Mouse (Mus musculus) layer of hippocampus, adult 8-10 months (tissue): ENCODE results near the gene Prdm16. TPM values are rescaled to one million over a fixed set of nuclear protein-coding genes. Genes with fewer than 3 reads are reported as not detected.
A peak's percentile ranks its signal among the peaks of the same experiment; 100 is the strongest.

Experiments used
- DNase-seq, 2 experiments: peaks; one replicate each; pipeline ENCODE4 v3.0.0; 2022; ENCODE audit warnings: low spot score in 2 of 2
- total RNA-seq, 4 experiments: library from RNA; stranded (reverse); gene quantifications; 2 replicates each; pipeline ENCODE4 v1.2.4; 2022

Prdm16 gene
- total RNA-seq, 4 experiments from 2014 or later: 9.3 to 15.5 (median 13.9) TPM

DNA sequence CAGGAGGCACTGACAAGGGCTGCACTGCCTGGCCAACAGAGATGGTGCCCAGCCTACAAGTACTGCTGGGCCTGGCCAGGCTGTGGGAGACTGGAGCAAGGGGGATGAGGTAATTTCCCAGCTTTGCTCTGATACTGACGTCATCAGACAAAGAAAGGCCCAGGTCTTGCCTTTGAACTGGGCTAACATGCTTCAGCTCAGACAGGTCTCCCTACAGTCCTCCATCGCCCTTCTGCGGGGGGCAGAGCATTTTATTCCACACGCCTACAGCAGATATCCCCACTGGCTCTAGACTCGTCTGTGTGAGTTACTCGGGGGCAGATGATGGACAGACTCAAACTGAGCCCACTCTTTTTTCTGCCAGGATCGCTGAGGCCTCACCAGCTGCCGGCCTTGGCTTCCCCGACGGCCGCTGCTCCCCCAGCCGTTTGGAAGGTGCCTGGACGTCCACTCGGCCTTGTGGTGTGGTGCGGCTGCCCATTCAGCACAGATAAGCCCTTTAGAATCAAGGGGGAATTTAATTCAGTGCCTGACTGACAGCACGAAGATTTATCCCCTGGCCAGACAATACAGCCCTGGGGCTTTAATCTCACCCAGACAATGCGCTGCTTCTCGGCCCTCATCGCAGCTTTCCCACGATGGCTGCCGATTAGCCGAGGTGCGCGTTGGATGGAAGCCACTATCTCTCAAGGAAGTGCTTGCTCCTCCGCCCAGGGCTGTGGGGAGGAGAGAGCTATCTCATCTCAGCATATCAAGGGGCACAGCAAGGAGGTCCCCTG is 32.8 kb downstream of the Prdm16 start:
- no peak for DNase-seq

DNA sequence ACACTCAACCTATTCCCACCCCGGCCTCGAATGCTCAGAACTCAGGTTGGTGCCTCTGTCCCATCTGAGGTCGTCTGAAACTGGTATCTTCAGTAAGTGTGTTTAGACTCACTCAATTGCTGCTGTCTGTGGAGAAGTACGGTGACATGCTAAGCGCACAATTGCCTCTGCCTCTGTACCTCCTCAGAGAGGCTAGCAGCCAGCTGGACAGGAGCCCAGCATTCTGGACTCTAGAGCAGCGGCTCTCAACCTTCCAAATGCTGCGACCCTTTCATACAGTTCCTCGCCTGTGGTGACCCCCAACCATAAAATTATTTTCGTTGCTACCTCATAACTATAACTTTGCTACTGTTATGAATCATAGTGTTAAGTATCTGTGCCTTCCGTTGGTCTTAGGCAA is 34.3 kb downstream of the Prdm16 start:
- no peak for DNase-seq

DNA sequence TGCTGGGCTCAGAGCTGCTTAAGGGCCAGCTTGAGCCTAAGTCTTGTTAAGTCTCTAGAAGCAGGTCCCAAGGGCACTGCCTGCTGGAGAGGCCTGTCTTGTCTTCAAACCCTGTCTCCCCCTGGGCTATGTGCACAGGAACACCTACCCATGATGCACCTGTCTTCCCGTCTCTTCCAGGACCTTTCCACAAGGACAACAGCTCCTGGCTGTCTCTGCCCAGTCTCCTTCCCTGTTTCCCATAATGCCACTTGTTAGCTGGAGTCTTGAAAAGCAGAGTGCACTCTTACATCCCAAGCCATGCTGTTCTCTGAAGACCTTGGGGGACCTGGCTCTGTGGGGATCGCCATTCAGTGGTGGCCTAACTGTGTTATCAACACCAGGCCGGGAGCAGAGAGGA is 35.7 kb downstream of the Prdm16 start:
- no peak for DNase-seq

DNA sequence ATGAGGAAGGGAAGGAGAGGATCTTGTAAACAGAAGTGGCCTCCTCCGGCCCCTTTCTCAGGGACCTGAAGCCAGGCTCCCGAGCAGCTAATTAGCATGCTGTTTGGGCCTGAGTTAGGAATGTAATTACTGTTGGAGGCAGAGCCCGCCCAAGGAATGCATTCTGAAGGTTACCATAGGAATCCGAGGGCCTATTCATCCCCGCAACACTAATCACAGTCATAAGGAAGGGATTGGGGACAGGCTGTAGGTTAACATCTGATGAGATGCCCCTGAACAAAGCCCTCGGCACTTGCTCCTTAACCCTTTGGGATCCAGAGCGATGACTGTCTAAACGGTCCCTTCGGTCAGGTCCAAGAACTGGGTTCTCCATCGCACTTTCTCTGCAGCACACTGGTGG is 36.7 kb downstream of the Prdm16 start:
- DNase-seq: peak; percentile 21 to 37

DNA sequence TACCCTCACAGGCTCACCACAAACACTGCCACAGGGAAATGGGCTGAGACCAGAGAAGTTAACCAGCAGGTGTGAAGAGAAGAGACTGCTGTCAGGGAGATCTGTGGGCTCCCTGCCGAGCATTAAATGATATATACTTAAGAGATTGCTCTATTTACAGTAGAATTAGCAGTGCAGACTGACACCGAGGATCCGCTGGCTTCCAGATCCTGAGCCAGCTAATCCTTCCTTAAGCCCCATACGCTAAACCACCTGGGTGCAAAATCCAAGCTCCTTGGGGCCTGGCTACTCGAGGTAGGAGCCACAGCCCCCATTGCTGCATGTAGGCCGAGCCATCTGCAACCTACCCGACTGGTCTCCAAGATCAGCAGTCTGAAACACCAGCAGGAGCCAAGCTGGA is 38.3 kb downstream of the Prdm16 start:
- no peak for DNase-seq

DNA sequence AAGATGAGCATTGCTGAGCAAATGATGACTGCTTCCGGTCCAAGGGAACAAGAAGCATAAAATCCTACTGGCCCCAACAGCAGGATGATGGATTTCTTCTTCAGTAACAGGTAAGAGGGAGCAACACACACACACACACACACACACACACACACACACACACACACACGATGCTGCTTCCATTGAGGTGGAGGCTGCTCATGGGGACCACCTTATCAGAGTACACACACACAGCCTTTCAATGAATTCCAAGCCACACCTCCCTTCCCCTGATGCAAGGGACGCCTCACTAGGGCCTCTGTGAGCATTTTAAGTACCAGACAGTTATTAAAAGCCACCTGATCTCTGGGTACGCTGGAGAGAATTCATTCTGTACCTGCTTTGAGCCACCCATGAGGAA is 39.9 kb downstream of the Prdm16 start:
- DNase-seq: no peak

DNA sequence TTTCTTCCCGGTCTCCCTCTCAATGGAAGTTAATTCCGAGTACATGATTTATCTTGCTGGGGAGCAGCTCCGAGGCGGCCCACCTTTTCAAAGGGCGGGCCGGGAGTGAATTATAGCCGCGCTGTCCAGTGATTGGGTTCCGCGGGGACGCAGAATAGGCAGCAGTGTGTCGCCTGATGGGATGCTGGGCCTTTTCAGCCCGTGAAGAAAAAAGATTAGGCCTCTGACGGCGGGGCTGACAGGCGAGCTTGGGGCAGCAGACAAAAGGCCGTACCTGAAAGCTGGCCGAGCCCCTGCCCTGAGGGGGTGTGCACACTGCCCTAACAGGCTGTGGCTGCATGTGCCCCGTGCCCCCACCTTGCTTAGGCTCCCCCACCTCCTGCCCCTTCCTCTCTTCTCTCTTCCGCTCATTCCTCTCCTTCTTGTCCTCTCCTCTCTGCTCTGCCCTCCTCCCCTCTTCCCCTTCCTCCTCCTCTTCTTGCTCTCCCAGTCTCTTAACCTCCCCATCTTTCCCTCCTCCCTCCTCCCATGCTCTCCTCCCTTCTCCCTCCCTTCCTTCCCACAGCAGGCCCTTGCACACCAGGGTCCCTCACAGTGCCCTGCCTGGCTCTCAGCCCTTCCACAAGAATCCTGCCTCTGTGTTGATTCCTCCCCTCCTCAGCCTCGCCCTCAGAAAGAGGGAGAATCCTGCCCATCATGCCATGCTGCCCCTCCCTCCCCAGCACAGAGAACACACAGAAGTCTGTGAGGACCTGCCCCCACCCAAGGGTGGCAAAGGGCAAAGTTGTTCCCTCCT is 41.7 kb downstream of the Prdm16 start:
- no peak for DNase-seq

DNA sequence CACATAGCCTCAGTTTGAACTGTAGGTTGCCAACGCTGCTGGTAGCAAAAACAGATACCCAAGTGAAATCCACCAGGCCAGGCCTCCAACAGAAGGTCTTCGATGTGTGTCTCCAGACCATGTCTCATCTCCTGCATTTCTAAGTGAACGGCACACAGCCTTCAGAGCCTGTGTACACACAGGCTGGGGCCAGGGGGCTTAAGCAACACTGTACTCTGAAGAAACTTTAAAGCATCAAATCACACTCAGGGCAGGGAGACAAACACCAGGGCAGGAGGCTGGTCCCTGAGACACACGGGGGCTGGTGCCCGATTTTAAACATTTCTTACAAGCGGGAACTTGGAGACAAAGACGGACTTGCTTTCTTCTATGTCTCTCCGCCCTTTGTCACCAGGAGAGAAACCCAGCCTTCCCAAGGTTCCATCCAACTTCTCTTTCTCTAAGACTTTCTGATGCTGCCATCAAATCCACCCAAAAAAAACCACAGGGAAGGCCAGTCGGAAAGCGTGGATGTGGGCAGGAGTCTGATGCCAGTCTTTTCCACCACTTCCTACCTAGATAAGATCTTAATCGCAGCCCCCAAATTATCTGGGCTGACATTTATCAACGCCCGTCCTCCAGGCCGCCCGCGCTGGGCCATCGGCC is 42.4 kb downstream of the Prdm16 start:
- DNase-seq: no peak

DNA sequence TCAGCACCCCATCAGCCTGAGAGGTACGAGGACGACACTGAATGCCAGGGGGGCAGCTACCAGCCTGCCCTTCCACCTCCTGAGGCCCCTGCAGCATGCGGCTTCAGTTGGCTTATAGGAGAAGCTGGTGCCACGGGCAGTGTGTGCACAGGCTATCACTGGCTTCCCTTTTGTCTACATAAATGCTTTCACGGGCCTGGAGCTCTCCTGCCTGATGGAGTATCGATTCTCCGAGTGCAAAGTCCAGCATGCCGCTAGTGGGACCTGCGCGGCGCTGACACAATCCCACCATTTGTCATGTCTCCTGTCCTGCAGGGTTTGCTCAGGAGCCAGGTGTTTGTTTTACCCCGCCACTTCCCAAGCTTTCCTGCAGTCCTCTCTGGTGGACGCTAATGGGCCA is 44.1 kb downstream of the Prdm16 start:
- DNase-seq: no peak

DNA sequence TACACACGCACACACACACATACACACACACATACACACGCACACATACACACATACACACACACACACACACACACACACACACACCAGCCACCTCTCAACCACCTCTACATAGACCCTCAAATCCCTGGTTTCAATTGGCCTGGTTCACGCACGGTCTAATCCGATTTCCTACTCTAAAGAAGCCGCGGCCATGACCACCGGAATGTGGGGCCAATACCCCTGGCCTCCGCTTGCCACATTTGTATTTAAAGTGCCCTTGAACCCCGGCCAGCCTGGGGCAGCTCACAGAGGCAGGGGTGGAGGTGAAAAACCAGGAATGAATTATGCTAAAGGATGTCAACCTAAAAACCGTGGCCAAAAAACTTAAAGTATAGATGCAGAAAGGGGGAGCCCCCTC is 45.8 kb downstream of the Prdm16 start:
- DNase-seq: no peak

DNA sequence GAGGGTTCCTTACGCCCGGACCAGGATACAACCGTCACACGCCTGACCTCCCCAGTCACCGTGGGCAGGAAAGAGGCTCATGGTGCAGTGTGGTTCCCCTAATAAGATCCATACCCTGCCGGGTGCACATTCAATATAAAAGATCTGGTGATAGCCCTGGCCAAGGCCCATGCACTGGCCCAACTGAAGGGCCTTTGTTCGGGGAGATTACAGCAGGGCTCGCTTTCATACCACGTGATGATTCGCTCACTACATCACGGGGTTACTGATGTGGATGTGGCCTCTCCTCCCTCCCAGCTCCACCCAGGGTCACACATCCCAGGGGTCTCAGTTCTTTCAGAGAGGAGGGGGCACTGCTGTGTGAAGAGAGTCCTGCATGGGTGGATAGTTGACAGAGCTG is 50.3 kb downstream of the Prdm16 start:
- DNase-seq: no peak

DNA sequence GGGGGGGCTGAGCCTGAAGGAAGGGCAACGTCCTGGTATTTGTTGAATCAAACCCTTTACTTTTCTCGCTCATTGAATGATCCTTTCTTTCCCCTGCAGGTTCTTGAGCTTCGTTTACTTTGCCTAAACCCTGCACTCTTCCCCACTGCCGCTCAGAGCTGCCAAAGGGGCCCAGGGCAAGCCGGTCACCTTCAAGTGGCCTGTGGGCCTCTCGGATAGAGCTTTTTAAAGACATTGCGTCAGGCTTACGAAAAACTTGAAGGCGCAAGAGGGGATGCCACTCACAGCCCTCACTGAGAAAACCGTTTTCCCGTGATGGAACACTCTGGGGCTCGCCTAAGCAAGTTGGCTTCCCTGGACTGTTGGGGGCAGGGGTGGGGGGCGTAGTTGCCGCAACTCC is 50.9 kb downstream of the Prdm16 start:
- DNase-seq: no peak

DNA sequence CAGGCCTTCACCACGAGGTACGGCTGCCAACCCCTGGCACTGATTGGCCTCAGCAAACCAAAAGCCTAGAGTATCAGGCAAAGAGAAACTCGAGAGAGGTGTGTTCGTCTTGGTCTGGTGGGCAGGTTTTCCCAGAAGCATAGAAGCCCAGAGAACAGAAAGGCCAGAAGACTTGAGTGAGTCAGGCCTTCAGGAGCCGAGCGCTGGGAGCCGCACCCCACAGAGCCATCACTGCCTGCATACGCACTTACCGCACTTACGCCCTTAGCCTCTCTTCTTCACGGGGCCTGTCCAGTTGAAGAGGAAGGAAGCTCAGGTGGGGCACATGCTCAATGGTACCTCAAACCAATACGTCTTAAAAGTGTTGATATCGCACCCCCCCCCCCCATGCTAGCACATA is 53.0 kb downstream of the Prdm16 start:
- DNase-seq: no peak

DNA sequence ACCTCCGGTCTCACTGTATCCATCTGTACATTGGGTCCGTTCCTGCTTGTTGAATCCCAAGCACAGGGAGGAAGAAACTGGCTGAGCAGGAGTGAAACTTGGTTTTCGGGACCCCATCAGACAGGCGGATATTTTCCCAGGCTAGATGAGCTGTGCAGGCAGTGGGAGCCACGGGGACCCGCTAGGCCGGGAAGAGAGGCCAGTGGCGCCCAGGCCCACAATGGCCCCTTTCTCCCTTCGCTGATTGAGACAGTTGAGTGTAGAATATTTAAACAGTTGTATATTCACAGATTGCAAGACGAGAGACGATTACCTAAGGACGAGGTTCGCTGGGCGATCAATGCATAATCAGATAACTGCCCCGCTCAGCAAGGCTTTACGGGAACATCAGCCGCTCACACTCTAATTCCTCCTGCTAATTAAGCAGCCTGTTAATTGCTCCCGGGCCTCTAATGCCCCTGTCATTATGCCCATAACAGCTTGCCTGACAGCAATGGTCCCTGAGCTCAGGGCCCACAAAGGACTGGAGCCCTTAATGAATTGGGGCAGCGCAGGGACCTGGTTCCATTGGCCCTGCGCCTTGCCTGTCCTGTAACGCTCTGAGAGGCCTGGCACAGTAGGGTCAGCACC is 54.0 kb downstream of the Prdm16 start:
- peak; percentile 42 to 48 for DNase-seq

DNA sequence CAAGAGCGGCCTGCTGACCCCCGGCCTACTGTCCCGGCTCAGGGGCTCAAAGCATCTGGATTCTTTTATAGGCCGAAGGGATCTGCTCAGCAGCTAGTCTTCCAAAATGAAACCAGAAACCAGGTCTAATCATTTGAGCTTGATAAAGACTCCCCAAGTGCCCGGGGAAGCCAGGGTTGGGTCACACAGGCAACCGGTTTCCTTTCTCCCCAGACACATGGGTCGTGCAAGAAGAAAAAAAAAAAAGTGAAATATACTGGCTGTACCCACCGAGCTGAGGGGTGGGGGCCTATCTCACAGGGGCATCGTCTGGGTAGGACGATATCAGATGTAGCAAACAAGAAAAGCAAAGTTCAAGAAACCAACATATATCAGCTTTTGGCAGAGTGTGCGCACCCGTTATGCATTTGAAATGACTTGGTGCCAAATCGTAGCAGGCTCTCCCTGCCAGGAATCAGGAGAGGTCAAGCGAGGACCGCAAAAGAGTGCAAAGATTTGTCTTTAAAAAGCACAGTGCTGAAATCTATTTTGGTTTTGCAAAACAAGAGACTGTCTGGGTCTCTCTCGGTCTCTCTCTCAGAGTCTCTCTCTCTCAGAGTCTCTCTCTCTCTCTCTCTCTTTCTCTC is 55.3 kb downstream of the Prdm16 start:
- no peak for DNase-seq

DNA sequence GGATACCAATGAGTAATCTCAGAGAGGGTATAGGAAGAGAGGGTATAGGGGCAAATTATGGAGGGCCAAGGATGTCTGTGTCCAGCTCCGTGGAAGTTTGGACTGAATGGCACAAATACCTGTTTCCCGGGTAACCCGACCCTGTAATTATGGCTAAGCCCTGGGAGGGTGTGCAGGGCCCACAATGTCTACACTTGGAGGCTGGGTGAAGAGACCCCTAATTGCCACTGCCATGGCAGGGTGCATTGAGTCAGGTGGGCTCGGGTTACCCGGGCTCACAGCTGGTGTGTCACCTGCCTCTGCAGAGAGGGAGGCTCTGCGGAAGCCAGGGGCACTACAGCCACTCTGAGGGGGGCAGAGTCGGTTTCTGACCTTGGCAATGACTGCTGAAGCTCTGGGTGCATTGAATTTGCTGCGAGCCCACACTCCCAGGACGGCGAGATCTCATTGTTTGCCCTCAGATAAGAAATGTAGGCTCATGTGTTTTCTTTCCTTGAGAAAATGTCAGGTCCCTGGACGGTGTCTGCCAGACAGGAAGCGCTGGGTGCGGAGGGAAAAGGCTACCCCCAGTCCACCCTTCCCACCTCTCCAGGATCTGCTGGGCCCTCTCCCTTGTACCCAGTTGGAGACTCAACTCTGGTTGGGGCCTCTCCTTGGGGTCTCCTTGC is 62.3 kb downstream of the Prdm16 start:
- no peak for DNase-seq

DNA sequence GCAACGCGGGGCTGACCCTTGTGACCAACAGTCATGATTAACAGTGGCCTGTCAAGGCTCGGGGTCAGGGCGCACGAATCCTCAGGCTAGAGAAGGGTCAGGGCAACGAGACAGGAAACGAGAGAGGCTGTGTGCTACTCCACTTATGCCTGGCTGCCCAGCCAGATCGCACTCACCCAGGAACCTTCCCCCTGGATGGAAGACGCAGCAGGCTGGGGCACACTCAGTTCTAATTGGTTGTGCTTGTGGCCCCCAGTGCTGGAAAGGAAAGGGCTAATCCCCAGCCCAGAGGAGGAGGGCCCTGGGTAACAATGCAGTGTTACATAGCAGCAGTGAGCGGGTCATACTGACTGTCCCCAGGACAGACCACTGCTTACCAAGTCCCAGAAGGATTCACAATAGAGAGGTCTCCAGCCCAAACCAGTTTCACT is 66.2 kb downstream of the Prdm16 start:
- no peak for DNase-seq

DNA sequence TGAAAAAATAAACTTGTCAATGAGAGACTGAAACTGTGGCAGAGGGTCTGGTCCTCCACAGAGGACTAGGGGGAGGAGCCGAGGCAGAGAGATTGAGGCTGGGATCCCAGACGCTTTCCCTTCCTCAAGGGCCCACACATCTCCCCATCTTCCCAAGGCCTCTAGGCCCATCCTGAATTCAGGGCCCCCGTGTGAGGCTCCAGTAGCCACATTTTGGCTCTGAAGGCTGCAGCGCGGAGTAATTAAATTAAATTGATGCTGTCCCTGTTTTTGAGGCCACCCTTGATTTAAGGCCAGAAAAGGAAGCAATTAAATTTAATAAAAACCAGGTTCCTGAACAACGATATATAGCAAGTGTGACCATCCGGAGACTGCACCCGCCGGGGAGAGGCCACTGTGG is 66.8 kb downstream of the Prdm16 start:
- DNase-seq: no peak

DNA sequence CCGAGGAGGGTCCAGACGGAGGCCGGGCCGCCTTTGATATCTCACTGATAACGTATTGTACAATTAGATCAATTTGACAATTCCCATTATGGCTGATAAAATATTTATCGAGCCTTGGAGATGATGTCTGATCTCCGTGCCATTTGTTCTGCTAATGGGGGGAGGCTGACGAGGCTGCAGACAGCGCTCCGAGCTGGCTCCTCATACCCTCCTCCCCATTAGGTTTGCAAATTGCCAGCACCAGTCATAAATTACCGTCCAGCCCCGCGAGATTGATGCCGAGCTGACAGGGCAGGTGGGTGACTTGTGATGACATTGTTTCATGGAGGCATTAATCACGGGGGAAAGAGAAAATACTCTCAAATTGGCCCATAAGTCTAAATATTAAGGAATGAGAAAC is 67.9 kb downstream of the Prdm16 start:
- DNase-seq: no peak

DNA sequence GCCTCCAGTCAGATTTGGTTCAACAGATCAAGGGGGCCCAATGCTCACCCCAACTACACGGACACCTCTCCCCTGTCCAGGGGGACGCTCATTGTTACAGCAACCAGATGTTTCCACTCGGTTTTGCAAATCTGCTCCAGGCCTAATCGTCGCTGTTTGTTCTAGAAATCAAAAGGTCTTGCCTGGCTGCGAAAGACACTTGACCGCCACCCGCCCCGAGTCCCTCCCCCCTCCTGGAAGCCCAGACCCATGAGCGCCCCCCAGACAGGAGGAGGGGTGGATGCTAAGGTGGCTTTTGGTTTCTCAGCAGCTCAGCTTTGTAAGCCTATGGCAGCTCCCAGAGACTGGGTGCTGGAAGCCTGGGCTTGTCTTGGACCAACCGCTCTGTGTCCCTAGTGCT is 68.7 kb downstream of the Prdm16 start:
- DNase-seq: no peak

DNA sequence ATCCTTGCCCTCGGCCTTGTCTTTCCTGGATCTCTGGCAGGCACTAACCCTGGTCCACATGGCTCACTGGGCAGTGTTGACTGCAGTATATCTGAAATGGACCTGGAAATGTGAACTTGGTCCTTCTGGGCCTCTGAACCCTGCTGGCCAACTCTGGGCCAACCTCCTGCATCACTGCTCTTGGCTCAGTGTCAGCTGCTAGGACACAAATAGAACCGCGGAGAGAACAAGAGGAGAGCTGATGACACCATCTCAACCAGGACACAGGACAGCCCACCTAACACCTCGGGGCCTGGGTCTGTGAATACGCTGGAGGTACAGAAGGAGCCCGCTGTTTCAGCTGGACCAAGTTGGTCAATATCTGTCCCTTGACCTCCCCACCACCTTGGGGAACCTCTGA is 73.5 kb downstream of the Prdm16 start:
- DNase-seq: no peak
